Mouse (Mus musculus): ENCODE data around the gene Ccdc15. TPM values are rescaled to one million over a fixed set of nuclear protein-coding genes. Genes with fewer than 3 reads are reported as not detected.

The Ccdc15 gene
- polyA plus RNA-seq (2015; fragmentation: Nextera tagmentation; extraction: Ambion mirVana) = 1.8 and 1.9 TPM in 2 replicates

- peak within 1 kb of the TSS; percentile 86 for H3K27ac ChIP-seq (ENCODE audit: low read depth, low read length)
- peak; percentile 99 for ATAC-seq
- H3K9ac ChIP-seq (ENCODE audit: low read depth, low read length) = peak within 1 kb of the TSS; percentile 81
- peak within 1 kb of the TSS; percentile 96 for H3K4me2 ChIP-seq (replicated peaks; ENCODE audit: low read depth)
- H3K9me3 ChIP-seq (ENCODE audit: control insufficient read depth) = no peaks in the 10 kb centered on the region
- WGBS = under 1% methylated on average over 41 of the region's 41 CpGs
- H3K4me1 ChIP-seq (replicated peaks; ENCODE audit: control insufficient read depth, insufficient read depth, low read length) = 0 out of 2 replicates have a peak, but pooled peaks cover 3% of the 10 kb centered on the region
- TF ChIP-seq CTCF (IDR thresholded peaks at IDR 0.05; ENCODE audit: low read depth) = peak; percentile 35; the same call in 1 of the 2 replicates
- no peaks in the 10 kb centered on the region for H3K36me3 ChIP-seq (ENCODE audit: control insufficient read depth, insufficient read depth)
- H3K27me3 ChIP-seq (replicated peaks; ENCODE audit: control insufficient read depth, insufficient read depth, low read length) = no peaks in the 10 kb centered on the region
- peak within 1 kb of the TSS; percentile 77 for H3K4me3 ChIP-seq (ENCODE audit: low read depth, low read length)
Observed at GRCm38 (mm10) chr9:37347988-37348642, at the start of gene Ccdc15. TSS of gene Ccdc15 (minus strand) at chr9:37348432.

- TF ChIP-seq CTCF (IDR thresholded peaks at IDR 0.05; ENCODE audit: low read depth) = no peak
- Histone ChIP-seq H3K27me3 (replicated peaks; ENCODE audit: control insufficient read depth, insufficient read depth, low read length) (no peaks in the 10 kb centered on the region), H3K4me2 (replicated peaks; ENCODE audit: low read depth) (no peak overlapping the region), H3K9ac (ENCODE audit: low read depth, low read length) (no peak overlapping the region), H3K27ac (ENCODE audit: low read depth, low read length) (no peak overlapping the region), H3K4me3 (ENCODE audit: low read depth, low read length) (no peak overlapping the region), H3K9me3 (ENCODE audit: control insufficient read depth) (no peaks in the 10 kb centered on the region), H3K4me1 (replicated peaks; ENCODE audit: control insufficient read depth, insufficient read depth, low read length) (no peaks in the 10 kb centered on the region), H3K36me3 (ENCODE audit: control insufficient read depth, insufficient read depth) (no peaks in the 10 kb centered on the region)
- no peak for ATAC-seq
- WGBS = 53% methylated on average over 8 of the region's 8 CpGs
Observed at GRCm38 (mm10) chr9:37393482-37394131, 45.4 kb upstream of the Ccdc15 start.

GRCm38 (mm10) chr9:37392071-37392470 lies 43.8 kb upstream of the Ccdc15 start:
- Histone ChIP-seq H3K27me3 (replicated peaks; ENCODE audit: control insufficient read depth, insufficient read depth, low read length) (no peaks in the 10 kb centered on the region), H3K4me1 (replicated peaks; ENCODE audit: control insufficient read depth, insufficient read depth, low read length) (no peaks in the 10 kb centered on the region), H3K27ac (ENCODE audit: low read depth, low read length) (no peak overlapping the region), H3K36me3 (ENCODE audit: control insufficient read depth, insufficient read depth) (no peaks in the 10 kb centered on the region), H3K4me2 (replicated peaks; ENCODE audit: low read depth) (no peak overlapping the region), H3K4me3 (ENCODE audit: low read depth, low read length) (no peak overlapping the region), H3K9me3 (ENCODE audit: control insufficient read depth) (no peaks in the 10 kb centered on the region), H3K9ac (ENCODE audit: low read depth, low read length) (no peak overlapping the region)
- TF ChIP-seq CTCF (IDR thresholded peaks at IDR 0.05; ENCODE audit: low read depth) = no peak
- ATAC-seq = no peak
- WGBS = 75% methylated on average over 2 of the region's 2 CpGs

- no peak for TF ChIP-seq CTCF (IDR thresholded peaks at IDR 0.05; ENCODE audit: low read depth)
- no peaks in the 10 kb centered on the region for H3K4me1 ChIP-seq (replicated peaks; ENCODE audit: control insufficient read depth, insufficient read depth, low read length)
- ATAC-seq = no peak
Observed at GRCm38 (mm10) chr9:37390891-37391290, 42.7 kb upstream of the Ccdc15 start.

GRCm38 (mm10) chr9:37384284-37385182 lies 36.3 kb upstream of the Ccdc15 start:
- WGBS = 5% methylated on average over 54 of the region's 54 CpGs
- Histone ChIP-seq H3K4me3 (ENCODE audit: low read depth, low read length) (peak overlapping the region; percentile 41), H3K4me2 (replicated peaks; ENCODE audit: low read depth) (peak overlapping the region; percentile 87), H3K27ac (ENCODE audit: low read depth, low read length) (no peak overlapping the region), H3K36me3 (ENCODE audit: control insufficient read depth, insufficient read depth) (no peaks in the 10 kb centered on the region), H3K27me3 (replicated peaks; ENCODE audit: control insufficient read depth, insufficient read depth, low read length) (0 out of 2 replicates have a peak, but pooled peaks cover 14% of the 10 kb centered on the region), H3K9ac (ENCODE audit: low read depth, low read length) (peak overlapping the region; percentile 37; the same call in 1 of the 2 replicates), H3K4me1 (replicated peaks; ENCODE audit: control insufficient read depth, insufficient read depth, low read length) (no peaks in the 10 kb centered on the region), H3K9me3 (ENCODE audit: control insufficient read depth) (no peaks in the 10 kb centered on the region)
- TF ChIP-seq CTCF (IDR thresholded peaks at IDR 0.05; ENCODE audit: low read depth) = peak; percentile 64
- peak; percentile 73 for ATAC-seq

More at GRCm38 (mm10) chr9:37390891-37391290, 42.7 kb upstream of the Ccdc15 start:
- Histone ChIP-seq H3K4me2 (replicated peaks; ENCODE audit: low read depth) (no peak overlapping the region), H3K36me3 (ENCODE audit: control insufficient read depth, insufficient read depth) (no peaks in the 10 kb centered on the region), H3K27ac (ENCODE audit: low read depth, low read length) (no peak overlapping the region), H3K9ac (ENCODE audit: low read depth, low read length) (no peak overlapping the region), H3K9me3 (ENCODE audit: control insufficient read depth) (no peaks in the 10 kb centered on the region), H3K27me3 (replicated peaks; ENCODE audit: control insufficient read depth, insufficient read depth, low read length) (no peaks in the 10 kb centered on the region), H3K4me3 (ENCODE audit: low read depth, low read length) (no peak overlapping the region)
- WGBS = 60% methylated on average over 2 of the region's 2 CpGs

DNA sequence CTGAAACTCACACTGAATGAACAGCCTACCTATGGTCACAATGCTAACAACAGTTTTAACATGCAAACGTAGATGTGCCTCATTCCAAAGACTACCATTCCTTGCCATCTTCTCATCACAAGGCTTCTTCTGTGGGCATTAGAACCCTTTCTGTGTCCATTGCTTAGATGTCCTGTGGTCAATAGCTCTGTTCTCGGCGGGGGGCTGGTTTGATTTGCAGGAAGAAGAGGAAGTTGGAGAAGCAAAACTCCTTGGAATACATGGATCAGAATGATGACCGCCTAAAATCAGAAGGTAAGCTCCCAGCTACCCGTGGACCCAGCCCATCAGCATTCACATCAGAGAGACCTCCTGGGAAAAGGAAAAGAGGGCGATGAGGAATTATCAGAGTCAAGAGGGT lies 34.9 kb upstream of the Ccdc15 start:
- no peak for TF ChIP-seq CTCF (IDR thresholded peaks at IDR 0.05; ENCODE audit: low read depth)
- no peaks in the 10 kb centered on the region for H3K36me3 ChIP-seq (ENCODE audit: control insufficient read depth, insufficient read depth)

More for the DNA sequence above, 34.9 kb upstream of the Ccdc15 start:
- no peak overlapping the region for H3K9ac ChIP-seq (ENCODE audit: low read depth, low read length)
- no peak overlapping the region for H3K27ac ChIP-seq (ENCODE audit: low read depth, low read length)
- no peaks in the 10 kb centered on the region for H3K9me3 ChIP-seq (ENCODE audit: control insufficient read depth)
- no peak for ATAC-seq
- no peaks in the 10 kb centered on the region for H3K4me1 ChIP-seq (replicated peaks; ENCODE audit: control insufficient read depth, insufficient read depth, low read length)
- WGBS = 91% methylated on average over 6 of the region's 6 CpGs
- 0 out of 2 replicates have a peak, but pooled peaks cover 14% of the 10 kb centered on the region for H3K27me3 ChIP-seq (replicated peaks; ENCODE audit: control insufficient read depth, insufficient read depth, low read length)
- no peak overlapping the region for H3K4me3 ChIP-seq (ENCODE audit: low read depth, low read length)
- H3K4me2 ChIP-seq (replicated peaks; ENCODE audit: low read depth) = no peak overlapping the region

All from intestine, postnatal 0 days (tissue).